24 mouse cellular contexts compared by ENCODE assay signal in genomic region chr6:41100258-41100657, GRCm38 (mm10).
"Had no signal": no experiment of that assay in that cellular context is flagged by ENCODE, and none has a peak within 500 bp of the region (broad histone marks: within the 10 kb centered on the region; RNA-seq: fewer than 3 reads in every experiment).

No protein-coding gene starts in this region.

- DNase-seq: gastrocnemius, postnatal 14 days; gastrocnemius, postnatal 36 days; heart, adult 18-20 months; heart, postnatal 14 days; heart, postnatal 36 days; kidney, adult 11 months; kidney, adult 2 months; kidney, postnatal 10 days; kidney, postnatal 25 days; kidney, postnatal 4 days; left cerebral cortex, postnatal 4 days had no signal

- H3K4me2 ChIP-seq: heart, embryonic 11.5 days; heart, embryonic 13.5 days; heart, embryonic 15.5 days; hindbrain, embryonic 13.5 days; hindbrain, embryonic 15.5 days; limb, embryonic 13.5 days; limb, embryonic 15.5 days; liver, embryonic 12.5 days had no signal

- H3K27me3 ChIP-seq: heart, embryonic 13.5 days; heart, embryonic 15.5 days; hindbrain, embryonic 13.5 days; hindbrain, embryonic 15.5 days; limb, embryonic 13.5 days; limb, embryonic 15.5 days; liver, embryonic 12.5 days had no signal

- H3K9ac ChIP-seq: heart, embryonic 13.5 days; heart, embryonic 15.5 days; hindbrain, embryonic 13.5 days; hindbrain, embryonic 15.5 days; limb, embryonic 13.5 days; limb, embryonic 15.5 days; liver, embryonic 12.5 days; liver, embryonic 14.5 days had no signal

- H3K4me1 ChIP-seq: heart, embryonic 13.5 days; heart, embryonic 15.5 days; hindbrain, embryonic 10.5 days; hindbrain, embryonic 13.5 days; hindbrain, embryonic 15.5 days; limb, embryonic 13.5 days; limb, embryonic 15.5 days had no signal

- H3K4me3 ChIP-seq: heart, embryonic 13.5 days; heart, embryonic 15.5 days; hindbrain, embryonic 10.5 days; hindbrain, embryonic 13.5 days; hindbrain, embryonic 15.5 days; layer of hippocampus, adult 2 months; limb, embryonic 13.5 days; limb, embryonic 15.5 days; liver, embryonic 12.5 days had no signal

- H3K36me3 ChIP-seq: heart, embryonic 13.5 days; heart, embryonic 15.5 days; hindbrain, embryonic 10.5 days; hindbrain, embryonic 13.5 days; hindbrain, embryonic 15.5 days; limb, embryonic 13.5 days; limb, embryonic 15.5 days; liver, embryonic 12.5 days had no signal

- ATAC-seq: hindbrain, postnatal 0 days; intestine, embryonic 16.5 days; liver, embryonic 12.5 days had no signal

- H3K27ac ChIP-seq: heart, embryonic 13.5 days; heart, embryonic 15.5 days; hindbrain, embryonic 10.5 days; hindbrain, embryonic 13.5 days; hindbrain, embryonic 15.5 days; hindbrain, postnatal 0 days; layer of hippocampus, adult 2 months; limb, embryonic 13.5 days; limb, embryonic 15.5 days; liver, embryonic 12.5 days; liver, embryonic 14.5 days had no signal

- H3K9me3 ChIP-seq: heart, embryonic 13.5 days; heart, embryonic 15.5 days; hindbrain, embryonic 10.5 days; hindbrain, embryonic 13.5 days; hindbrain, embryonic 15.5 days; limb, embryonic 13.5 days; limb, embryonic 15.5 days; liver, embryonic 12.5 days had no signal
